Mouse (Mus musculus) lung, postnatal 0 days (tissue): ENCODE measurements around the gene Cdk20. TPM values are rescaled to one million over a fixed set of nuclear protein-coding genes. Genes with fewer than 3 reads are reported as not detected.

Experiments
- ATAC-seq: fragments of 200-750 bp; cut with Nextera tagmentation; 2 replicates; pipeline ENCODE4 v1.8.0; 2017; ENCODE audit warnings: moderate library complexity
- DNase-seq: peaks from one replicate; pipeline ENCODE4 v3.0.0-alpha.2; 2016; ENCODE audit warnings: low spot score
- H3K27ac ChIP-seq: fragments of 300-500 bp; sonication (generic); 2 replicates; pipeline ENCODE4 v1.5.1; 2014; ENCODE audit warnings: antibody characterized with exemption, mild to moderate bottlenecking, low read length, mixed read lengths
- H3K27me3 ChIP-seq: fragments of 300-500 bp; sonication (generic); replicated peaks from 2 replicates; pipeline ENCODE4 v1.6.1; 2014; ENCODE audit warnings: low read length, mixed read lengths; ENCODE audit not compliant: insufficient read depth
- H3K36me3 ChIP-seq: fragments of 300-500 bp; sonication (generic); 2 replicates; pipeline ENCODE4 v1.6.1; 2014; ENCODE audit warnings: low read length, mixed read lengths; ENCODE audit not compliant: insufficient read depth
- H3K4me1 ChIP-seq: fragments of 300-500 bp; sonication (generic); 2 replicates; pipeline ENCODE4 v1.6.1; 2014; ENCODE audit warnings: antibody characterized with exemption, low read depth, low read length, mixed read lengths; ENCODE audit not compliant: insufficient read depth
- H3K4me2 ChIP-seq: fragments of 300-500 bp; sonication (generic); replicated peaks from 2 replicates; pipeline ENCODE4 v1.6.1; 2014; ENCODE audit warnings: low read depth, mild to moderate bottlenecking, low read length, moderate library complexity, mixed read lengths
- H3K4me3 ChIP-seq: fragments of 300-500 bp; sonication (generic); 2 replicates; pipeline ENCODE4 v1.5.1; 2014; ENCODE audit warnings: low read depth, low read length
- H3K9ac ChIP-seq: fragments of 300-500 bp; sonication (generic); replicated peaks from 2 replicates; pipeline ENCODE4 v1.6.1; 2014; ENCODE audit warnings: low read depth, mild to moderate bottlenecking
- H3K9me3 ChIP-seq: fragments of 300-500 bp; sonication (generic); 2 replicates; pipeline ENCODE4 v1.6.1; 2016; ENCODE audit warnings: low read length, mixed read lengths
- CTCF ChIP-seq: IDR thresholded peaks from 2 replicates; pipeline ENCODE4 v1.5.1; 2016; ENCODE audit warnings: antibody characterized with exemption, mild to moderate bottlenecking
- EP300 ChIP-seq: IDR thresholded peaks from 2 replicates; pipeline ENCODE4 v1.6.1; 2016; ENCODE audit warnings: antibody characterized with exemption, mild to moderate bottlenecking, control low read depth
- WGBS: fragments of 180-500 bp; shearing (Covaris S2); extraction: QIAGEN DNeasy Blood & Tissue Kit; methylation state at CpG from one replicate; pipeline ENCODE4 v1.1.7; 2014; 5-methylcytosine and 5-hydroxymethylcytosine counted together
- polyA plus RNA-seq: library from polyadenylated mRNA; unstranded; fragments of >200 nt; fragmentation: Nextera tagmentation; extraction: Ambion mirVana; gene quantifications from 2 replicates; pipeline ENCODE4 v1.2.1, GENCODE M21; 2015

The Cdk20 gene
- polyA plus RNA-seq, result 7.5 TPM in 2 replicates

DNA sequence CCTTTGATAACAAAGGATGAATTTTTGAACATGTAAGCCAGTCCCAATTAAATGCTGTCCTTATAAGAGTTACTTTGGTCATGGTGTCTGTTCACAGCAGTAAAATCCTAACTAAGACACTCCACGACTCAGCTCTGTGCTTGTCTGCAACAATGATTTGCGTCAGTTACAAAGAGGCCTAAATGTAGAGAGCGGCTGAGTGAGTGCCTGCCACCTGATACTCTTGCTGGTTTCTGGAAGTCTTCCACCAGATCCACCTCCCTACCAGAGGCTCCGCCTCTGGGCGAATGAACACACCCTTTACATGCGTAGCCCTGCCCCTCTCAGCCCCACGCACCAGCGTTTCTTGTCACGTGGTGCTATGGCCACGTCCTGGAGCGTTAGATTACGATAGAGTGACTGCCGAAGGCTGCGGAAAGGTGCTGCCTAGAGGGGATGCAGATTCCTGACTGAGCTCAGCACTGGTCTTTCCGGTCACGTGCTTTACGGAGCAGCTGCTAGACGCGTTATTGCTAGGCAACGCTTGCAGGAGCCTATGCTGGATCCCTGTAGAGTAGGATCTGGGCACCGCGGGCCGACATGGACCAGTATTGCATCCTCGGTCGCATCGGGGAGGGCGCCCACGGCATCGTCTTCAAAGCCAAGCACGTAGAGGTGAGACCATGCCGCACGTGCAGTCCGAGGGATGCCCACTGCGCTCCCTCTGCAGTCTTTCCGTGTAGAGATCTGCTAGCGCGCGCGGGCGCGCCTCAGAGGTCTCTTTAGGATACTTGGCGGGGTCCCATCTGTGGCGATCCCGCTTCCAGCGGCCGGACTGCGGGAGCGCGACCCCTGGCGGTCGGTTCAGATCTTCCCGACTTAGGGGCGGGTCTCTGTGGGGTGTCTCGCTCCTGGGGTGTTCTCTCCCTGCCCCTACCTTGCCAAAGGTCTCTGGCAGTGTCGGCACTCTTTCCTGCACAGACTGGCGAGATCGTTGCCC lies at the start of gene Cdk20:
Gene Cdk20, plus strand, starts transcription at position 298 of the 979 bp plus-strand sequence.
- under 1% methylated on average over 51 of the region's 57 CpGs for WGBS
- DNase-seq, result peak; percentile 98
- ATAC-seq, result peak; percentile 99

DNA sequence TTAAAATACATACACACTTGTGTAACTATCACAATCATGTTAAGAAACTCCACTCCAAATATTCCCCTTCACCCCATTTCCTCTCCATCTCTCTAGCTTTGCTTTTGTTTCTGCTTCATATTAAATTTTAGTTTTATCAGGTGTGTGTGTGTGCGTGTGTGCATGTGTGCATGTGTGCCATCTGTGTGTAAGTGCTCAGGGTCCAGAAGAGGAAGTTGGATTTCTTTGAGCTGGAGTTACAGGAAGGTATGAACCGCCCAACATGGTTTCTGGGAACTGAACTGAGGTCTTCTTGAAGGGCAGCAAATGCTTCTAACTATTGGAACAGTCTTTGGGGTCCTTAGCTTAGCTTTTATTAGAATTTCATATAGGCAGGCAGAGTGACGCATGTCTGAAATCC lies 47.2 kb upstream of the Cdk20 start:
- ATAC-seq, result no peak

More for the DNA sequence above, at the start of gene Cdk20:
- H3K4me2 ChIP-seq, result peak within 1 kb of the TSS; percentile 72
- H3K27ac ChIP-seq, result peak within 1 kb of the TSS; percentile 57
- no peaks in the 10 kb centered on the region for H3K36me3 ChIP-seq
- H3K9ac ChIP-seq, result 0 out of 2 replicates have a peak within 1 kb of the TSS, but pooled peaks have one; percentile 27
- H3K9me3 ChIP-seq, result no peaks in the 10 kb centered on the region
- TF ChIP-seq EP300 (no peak), CTCF (peak; percentile 80)
- peak within 1 kb of the TSS; percentile 47 for H3K4me3 ChIP-seq
- no peaks in the 10 kb centered on the region for H3K27me3 ChIP-seq
- no peaks in the 10 kb centered on the region for H3K4me1 ChIP-seq

DNA sequence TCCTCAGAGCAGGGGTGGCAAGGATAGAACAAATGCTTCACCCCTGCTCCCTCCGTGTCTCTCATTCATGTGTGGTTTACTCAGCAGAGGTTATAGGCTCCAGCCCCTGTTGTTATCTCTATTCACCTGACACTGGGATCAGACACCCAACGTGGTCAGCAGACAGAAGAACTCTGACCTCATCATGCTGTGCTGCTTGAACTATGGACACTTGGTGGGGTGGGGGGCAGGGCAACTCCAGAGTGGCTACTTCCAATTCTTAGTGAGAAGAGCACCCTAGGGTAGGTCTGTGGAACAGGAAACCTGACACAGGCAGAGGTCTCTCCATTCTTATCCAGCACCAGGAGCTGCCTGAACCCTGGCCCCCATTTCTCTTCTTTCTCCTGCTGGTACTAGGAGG lies 46.1 kb upstream of the Cdk20 start:
- Histone ChIP-seq H3K27me3 (no peaks in the 10 kb centered on the region), H3K4me1 (no peaks in the 10 kb centered on the region), H3K4me3 (no peak overlapping the region), H3K27ac (no peak overlapping the region), H3K36me3 (no peaks in the 10 kb centered on the region), H3K9me3 (no peaks in the 10 kb centered on the region), H3K9ac (no peak overlapping the region), H3K4me2 (no peak overlapping the region)
- 31% methylated on average over 2 of the region's 2 CpGs for WGBS
- ATAC-seq, result no peak
- no peak for DNase-seq
- TF ChIP-seq EP300, result no peak
- TF ChIP-seq CTCF, result no peak

More for the DNA sequence above, 47.2 kb upstream of the Cdk20 start:
- no peak overlapping the region for H3K9ac ChIP-seq
- H3K4me3 ChIP-seq, result no peak overlapping the region
- TF ChIP-seq EP300 (no peak), CTCF (no peak)
- H3K27ac ChIP-seq, result no peak overlapping the region
- H3K27me3 ChIP-seq, result no peaks in the 10 kb centered on the region
- WGBS, result 83% methylated on average over 3 of the region's 3 CpGs
- no peaks in the 10 kb centered on the region for H3K9me3 ChIP-seq
- no peak for DNase-seq
- no peak overlapping the region for H3K4me2 ChIP-seq
- H3K36me3 ChIP-seq, result no peaks in the 10 kb centered on the region
- no peaks in the 10 kb centered on the region for H3K4me1 ChIP-seq

DNA sequence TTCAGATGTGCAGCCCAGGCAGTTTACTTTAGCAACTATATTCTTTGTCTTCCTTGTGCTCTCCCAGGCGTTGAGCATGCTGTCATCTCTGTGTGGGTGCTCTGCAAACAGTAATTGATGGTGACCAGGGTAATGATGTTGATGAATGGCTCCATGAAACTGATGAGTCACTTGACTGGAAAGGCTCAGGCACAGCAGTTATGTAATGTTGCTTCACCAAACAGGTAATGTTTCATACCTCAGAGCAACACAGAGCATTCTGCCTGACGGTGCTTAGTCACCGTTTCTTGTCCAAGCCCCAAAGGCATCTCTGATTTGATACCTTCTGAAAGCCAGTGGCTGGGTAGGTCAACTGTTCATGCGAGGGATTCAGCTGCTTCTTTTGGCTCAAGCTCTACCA lies 43.7 kb upstream of the Cdk20 start:
- no peak for DNase-seq
- Histone ChIP-seq H3K9ac (no peak overlapping the region), H3K4me3 (no peak overlapping the region), H3K4me2 (no peak overlapping the region), H3K27ac (no peak overlapping the region), H3K27me3 (no peaks in the 10 kb centered on the region), H3K36me3 (no peaks in the 10 kb centered on the region), H3K9me3 (no peaks in the 10 kb centered on the region), H3K4me1 (no peaks in the 10 kb centered on the region)
- TF ChIP-seq CTCF, result no peak
- ATAC-seq, result no peak
- WGBS, result 63% methylated on average over 4 of the region's 4 CpGs

DNA sequence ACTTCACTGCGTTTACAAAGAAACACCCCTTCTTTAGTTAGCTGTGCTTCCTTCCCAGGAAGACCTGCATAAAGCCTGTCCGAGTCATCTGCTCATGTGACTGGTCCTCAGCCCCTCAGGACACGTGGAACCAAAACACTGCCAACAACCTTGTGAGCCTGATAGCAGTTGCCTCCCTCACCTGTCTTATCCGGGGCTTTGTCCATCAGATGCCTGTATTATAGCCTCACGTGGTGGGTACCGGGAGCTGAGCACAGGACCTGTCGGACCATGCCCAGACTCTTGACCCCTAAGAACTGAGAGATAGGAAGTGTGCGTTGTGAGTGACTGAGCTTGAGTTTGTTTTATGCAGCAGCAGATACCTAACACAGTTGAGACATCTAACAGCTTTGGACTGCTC lies 35.1 kb upstream of the Cdk20 start:
- Histone ChIP-seq H3K9ac (no peak overlapping the region), H3K4me3 (no peak overlapping the region), H3K36me3 (no peaks in the 10 kb centered on the region), H3K27me3 (no peaks in the 10 kb centered on the region), H3K4me1 (no peaks in the 10 kb centered on the region), H3K4me2 (no peak overlapping the region), H3K27ac (no peak overlapping the region), H3K9me3 (no peaks in the 10 kb centered on the region)
- ATAC-seq (no peak), DNase-seq (no peak)
- WGBS, result 47% methylated on average over 8 of the region's 8 CpGs
- no peak for TF ChIP-seq EP300

DNA sequence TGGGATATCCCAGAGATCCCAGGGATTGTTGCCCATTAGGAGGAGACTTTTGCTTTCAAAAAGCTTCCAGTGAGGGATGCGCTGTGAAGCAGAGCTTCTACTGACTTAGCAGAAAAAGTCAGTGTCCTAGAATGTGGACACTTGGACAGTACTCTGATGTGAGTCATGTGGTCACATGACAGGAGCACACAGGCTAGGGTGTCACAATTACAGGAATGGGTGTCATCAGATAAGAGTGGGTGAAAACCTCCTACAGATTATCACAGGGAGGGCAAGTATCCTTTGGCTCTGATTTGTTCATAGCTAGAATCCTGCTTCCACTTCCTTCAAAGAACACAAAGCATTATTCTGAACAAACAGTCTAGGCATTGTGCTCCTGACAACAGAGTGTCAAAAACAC lies 34.0 kb upstream of the Cdk20 start:
- DNase-seq (no peak), ATAC-seq (no peak)
- no peak for TF ChIP-seq CTCF
- Histone ChIP-seq H3K4me3 (no peak overlapping the region), H3K9me3 (no peaks in the 10 kb centered on the region), H3K27ac (no peak overlapping the region), H3K9ac (no peak overlapping the region), H3K4me2 (no peak overlapping the region), H3K4me1 (no peaks in the 10 kb centered on the region), H3K27me3 (no peaks in the 10 kb centered on the region), H3K36me3 (no peaks in the 10 kb centered on the region)
- 89% methylated on average over 1 of the region's 1 CpGs for WGBS
